Mouse (Mus musculus): ENCODE measurements around the gene Elmo2. TPM values are rescaled to one million over a fixed set of nuclear protein-coding genes. Genes with fewer than 3 reads are reported as not detected.

Gene Elmo2
- polyA plus RNA-seq, 1 experiment, result 148 TPM

GRCm38 (mm10) chr2:165364334-165365091 lies 38.2 kb upstream of the Elmo2 start:
- WGBS, result 11% methylated on average over 21 of the region's 21 CpGs
- TF ChIP-seq CTCF (IDR thresholded peaks at IDR 0.05; ENCODE audit: insufficient read depth, low read length) (peak; percentile 61), POLR2A (IDR thresholded peaks at IDR 0.05; ENCODE audit: borderline replicate concordance, extremely low read depth, low read depth, low read length) (no peak)
- H3K4me1 ChIP-seq (ENCODE audit: control insufficient read depth, insufficient read depth, low read length), result 0 out of 2 replicates have a peak, but pooled peaks cover 4% of the 10 kb centered on the region
- DNase-seq, result peak; percentile 54
- H3K4me3 ChIP-seq (replicated peaks; ENCODE audit: extremely low read depth, low read depth, low read length), result no peak overlapping the region

DNA sequence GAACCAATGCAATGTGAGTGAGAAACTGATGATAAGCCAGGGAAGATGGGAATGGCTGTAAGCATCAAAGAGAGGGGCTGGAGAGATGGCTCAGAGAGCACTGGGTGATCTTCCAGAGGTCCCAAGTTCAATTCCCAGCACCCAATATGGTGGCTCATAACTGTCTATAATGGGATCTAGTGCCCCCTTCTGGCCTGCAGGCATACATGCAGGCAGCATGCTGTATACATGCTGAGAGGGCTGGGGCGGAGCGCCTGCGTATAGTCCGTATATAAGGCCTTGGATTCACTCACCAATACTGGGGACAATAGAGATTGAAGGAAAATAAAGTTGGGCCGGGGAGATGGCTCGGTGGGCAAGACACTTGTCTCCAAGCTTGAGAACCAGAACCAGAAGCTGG lies 37.0 kb upstream of the Elmo2 start:
- TF ChIP-seq CTCF (IDR thresholded peaks at IDR 0.05; ENCODE audit: insufficient read depth, low read length) (no peak), POLR2A (IDR thresholded peaks at IDR 0.05; ENCODE audit: borderline replicate concordance, extremely low read depth, low read depth, low read length) (no peak)
- Histone ChIP-seq H3K4me3 (replicated peaks; ENCODE audit: extremely low read depth, low read depth, low read length) (no peak overlapping the region), H3K4me1 (ENCODE audit: control insufficient read depth, insufficient read depth, low read length) (0 out of 2 replicates have a peak, but pooled peaks cover 4% of the 10 kb centered on the region)
- WGBS, result 85% methylated on average over 6 of the region's 6 CpGs
- DNase-seq, result no peak

GRCm38 (mm10) chr2:165360861-165361260 lies 34.6 kb upstream of the Elmo2 start:
- 0% methylated on average over 1 of the region's 1 CpGs for WGBS
- peak; percentile 24 for DNase-seq
- no peak overlapping the region for H3K4me3 ChIP-seq (replicated peaks; ENCODE audit: extremely low read depth, low read depth, low read length)
- no peaks in the 10 kb centered on the region for H3K4me1 ChIP-seq (ENCODE audit: control insufficient read depth, insufficient read depth, low read length)
- TF ChIP-seq CTCF (IDR thresholded peaks at IDR 0.05; ENCODE audit: insufficient read depth, low read length) (peak; percentile 72), POLR2A (IDR thresholded peaks at IDR 0.05; ENCODE audit: borderline replicate concordance, extremely low read depth, low read depth, low read length) (no peak)

- DNase-seq, result no peak
- no peak overlapping the region for H3K4me3 ChIP-seq (replicated peaks; ENCODE audit: extremely low read depth, low read depth, low read length)
- TF ChIP-seq CTCF (IDR thresholded peaks at IDR 0.05; ENCODE audit: insufficient read depth, low read length), result no peak
- no peak for TF ChIP-seq POLR2A (IDR thresholded peaks at IDR 0.05; ENCODE audit: borderline replicate concordance, extremely low read depth, low read depth, low read length)
- 88% methylated on average over 20 of the region's 20 CpGs for WGBS
- no peaks in the 10 kb centered on the region for H3K4me1 ChIP-seq (ENCODE audit: control insufficient read depth, insufficient read depth, low read length)
These were observed 25.7 kb upstream of the Elmo2 start for GRCm38 (mm10) chr2:165351828-165352513.

DNA sequence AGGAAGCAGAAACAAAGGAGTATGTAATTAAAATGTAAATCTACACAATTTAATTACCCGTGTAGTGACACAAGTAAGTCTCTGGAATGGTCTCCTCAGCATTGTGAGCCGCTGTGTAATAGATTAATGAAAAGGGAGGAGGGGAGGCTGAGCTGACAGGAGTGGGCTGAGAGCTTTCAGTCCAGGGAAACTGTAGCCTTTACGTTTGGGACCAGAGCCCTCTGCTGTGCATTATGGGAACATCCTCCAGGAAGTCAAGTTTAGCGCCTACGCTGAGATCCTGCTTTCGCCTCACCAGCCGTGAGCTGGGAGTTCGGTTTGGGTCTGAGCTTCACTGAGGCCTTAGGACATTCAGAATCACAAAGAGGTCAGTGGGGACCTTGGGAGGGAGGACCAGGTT lies 23.2 kb upstream of the Elmo2 start:
- H3K4me3 ChIP-seq (replicated peaks; ENCODE audit: extremely low read depth, low read depth, low read length), result no peak overlapping the region
- WGBS, result 29% methylated on average over 8 of the region's 8 CpGs

DNA sequence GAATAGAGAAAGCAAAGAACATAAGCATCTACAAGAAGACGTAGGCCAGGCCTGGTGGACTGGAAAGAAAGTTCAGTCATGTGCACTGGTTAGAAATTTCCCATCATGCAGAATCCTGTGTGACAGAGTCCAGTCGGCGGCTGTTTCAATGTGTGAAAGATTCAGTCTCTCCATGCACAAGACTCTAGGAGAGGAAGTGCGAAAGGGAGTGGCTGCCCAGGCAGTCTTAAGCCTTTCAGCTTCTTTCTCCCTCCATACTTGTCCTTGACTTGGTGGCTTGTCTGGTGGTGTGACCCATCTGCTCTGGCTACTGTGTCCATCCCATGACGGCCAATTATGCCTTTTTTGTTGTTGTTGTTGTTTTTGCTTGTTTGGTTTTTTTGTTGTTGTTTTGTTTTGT lies 19.9 kb upstream of the Elmo2 start:
- 87% methylated on average over 5 of the region's 5 CpGs for WGBS
- TF ChIP-seq CTCF (IDR thresholded peaks at IDR 0.05; ENCODE audit: insufficient read depth, low read length) (no peak), POLR2A (IDR thresholded peaks at IDR 0.05; ENCODE audit: borderline replicate concordance, extremely low read depth, low read depth, low read length) (no peak)
- no peak overlapping the region for H3K4me3 ChIP-seq (replicated peaks; ENCODE audit: extremely low read depth, low read depth, low read length)
- DNase-seq, result no peak
- no peaks in the 10 kb centered on the region for H3K4me1 ChIP-seq (ENCODE audit: control insufficient read depth, insufficient read depth, low read length)

More for the DNA sequence above, 23.2 kb upstream of the Elmo2 start:
- no peak for DNase-seq
- TF ChIP-seq POLR2A (IDR thresholded peaks at IDR 0.05; ENCODE audit: borderline replicate concordance, extremely low read depth, low read depth, low read length) (no peak), CTCF (IDR thresholded peaks at IDR 0.05; ENCODE audit: insufficient read depth, low read length) (no peak)
- no peaks in the 10 kb centered on the region for H3K4me1 ChIP-seq (ENCODE audit: control insufficient read depth, insufficient read depth, low read length)

- DNase-seq, result peak; percentile 62
- H3K4me1 ChIP-seq (ENCODE audit: control insufficient read depth, insufficient read depth, low read length), result no peaks in the 10 kb centered on the region
- peak; percentile 83 for TF ChIP-seq CTCF (IDR thresholded peaks at IDR 0.05; ENCODE audit: insufficient read depth, low read length)
- TF ChIP-seq POLR2A (IDR thresholded peaks at IDR 0.05; ENCODE audit: borderline replicate concordance, extremely low read depth, low read depth, low read length), result no peak
- H3K4me3 ChIP-seq (replicated peaks; ENCODE audit: extremely low read depth, low read depth, low read length), result no peak overlapping the region
- 47% methylated on average over 3 of the region's 3 CpGs for WGBS
These were observed 10.9 kb upstream of the Elmo2 start for GRCm38 (mm10) chr2:165337191-165337590.

DNA sequence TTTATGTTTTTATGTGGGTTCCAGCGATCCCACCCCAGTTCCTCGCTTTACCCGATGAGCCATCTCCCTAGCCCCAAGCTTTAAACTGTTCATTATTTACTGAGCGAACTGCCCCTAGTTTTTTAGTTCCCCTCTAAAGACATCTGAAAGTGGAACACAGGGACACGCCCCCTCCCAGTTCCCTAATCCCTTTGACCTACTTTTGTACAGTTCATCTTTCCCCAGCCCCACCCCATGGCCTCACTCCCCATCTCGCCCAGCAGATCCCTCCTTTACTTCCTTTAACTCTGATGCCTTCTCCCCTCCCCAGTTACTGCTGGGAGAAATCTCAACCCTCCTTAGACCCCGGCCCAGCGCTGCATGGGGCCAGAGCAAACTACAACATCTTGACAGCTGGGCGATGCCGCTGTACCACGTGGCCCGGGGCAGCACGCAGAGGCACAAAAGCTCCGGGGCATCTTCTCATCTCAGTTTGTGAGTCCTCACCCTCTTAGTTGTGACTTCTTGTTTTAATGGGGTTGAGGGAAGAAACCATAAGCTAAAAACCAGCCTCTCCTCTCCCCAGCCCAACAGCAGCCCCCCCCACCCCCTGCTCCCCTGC lies 6.4 kb upstream of the Elmo2 start:
- Histone ChIP-seq H3K4me3 (replicated peaks; ENCODE audit: extremely low read depth, low read depth, low read length) (no peak overlapping the region), H3K4me1 (ENCODE audit: control insufficient read depth, insufficient read depth, low read length) (no peaks in the 10 kb centered on the region)
- DNase-seq, result no peak
- WGBS, result 47% methylated on average over 14 of the region's 14 CpGs
- TF ChIP-seq CTCF (IDR thresholded peaks at IDR 0.05; ENCODE audit: insufficient read depth, low read length) (no peak), POLR2A (IDR thresholded peaks at IDR 0.05; ENCODE audit: borderline replicate concordance, extremely low read depth, low read depth, low read length) (no peak)

- 21% methylated on average over 3 of the region's 3 CpGs for WGBS
These were observed 3.4 kb upstream of the Elmo2 start for GRCm38 (mm10) chr2:165329703-165330102.

More at GRCm38 (mm10) chr2:165329703-165330102, 3.4 kb upstream of the Elmo2 start:
- TF ChIP-seq CTCF (IDR thresholded peaks at IDR 0.05; ENCODE audit: insufficient read depth, low read length) (no peak), POLR2A (IDR thresholded peaks at IDR 0.05; ENCODE audit: borderline replicate concordance, extremely low read depth, low read depth, low read length) (no peak)
- Histone ChIP-seq H3K4me3 (replicated peaks; ENCODE audit: extremely low read depth, low read depth, low read length) (no peak overlapping the region), H3K4me1 (ENCODE audit: control insufficient read depth, insufficient read depth, low read length) (peaks cover 6% of the 10 kb centered on the region)
- no peak for DNase-seq

Measured in lung, adult 2 months (tissue).